Mouse (Mus musculus) mouse embryonic stem cell (cell line): Measurements from ENCODE around the gene Golga2.

Source experiments
- in situ Hi-C, 2 experiments: fragments of 300-500 bp; cut with MboI; formaldehyde crosslinking; loops; 1 replicate in 1 of 2; 3 replicates in 1 of 2; pipeline ENCODE4 v1.14.3; 2019 to 2020; ENCODE audit warnings: low sequenced_read_pairs in 2 of 2, low pct_unique_long_range_greater_than_20kb in 1 of 2, mixed read lengths in 1 of 2; ENCODE audit not compliant: unreplicated experiment in 1 of 2

Golga2 gene

DNA sequence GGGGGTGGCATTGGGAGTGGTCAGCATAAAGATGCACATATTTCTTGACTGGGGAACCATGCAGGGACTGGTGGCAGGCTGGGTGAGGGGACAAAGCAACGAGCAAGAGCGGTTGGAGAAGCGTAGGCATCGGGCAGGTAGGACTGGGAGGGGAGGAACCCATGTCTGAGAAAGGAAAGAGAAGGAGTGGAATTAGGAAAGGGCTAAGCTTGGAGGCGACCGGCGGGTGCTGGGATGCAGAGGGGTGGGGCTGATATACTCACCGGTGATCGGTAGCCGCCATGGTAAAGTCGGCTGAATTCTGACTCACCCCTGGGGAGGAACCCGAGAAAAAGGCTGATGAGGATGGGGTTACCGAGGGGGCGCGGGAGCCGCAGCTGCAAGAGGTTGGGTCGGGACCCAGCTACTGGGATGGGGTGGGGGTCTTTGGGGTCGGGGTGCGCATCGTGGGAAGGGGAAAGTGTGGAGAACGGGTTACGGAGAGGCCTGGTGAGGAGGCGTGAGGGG, at the start of gene Golga2:
Gene Golga2 (plus strand): TSS at position 51 of the 507 bp plus-strand sequence.
- in situ Hi-C loops: loop anchor here in 1 of 2 experiments (10.0 kb wide), 1 partner anchor 153 kb away; no protein-coding TSS in a partner anchor

DNA sequence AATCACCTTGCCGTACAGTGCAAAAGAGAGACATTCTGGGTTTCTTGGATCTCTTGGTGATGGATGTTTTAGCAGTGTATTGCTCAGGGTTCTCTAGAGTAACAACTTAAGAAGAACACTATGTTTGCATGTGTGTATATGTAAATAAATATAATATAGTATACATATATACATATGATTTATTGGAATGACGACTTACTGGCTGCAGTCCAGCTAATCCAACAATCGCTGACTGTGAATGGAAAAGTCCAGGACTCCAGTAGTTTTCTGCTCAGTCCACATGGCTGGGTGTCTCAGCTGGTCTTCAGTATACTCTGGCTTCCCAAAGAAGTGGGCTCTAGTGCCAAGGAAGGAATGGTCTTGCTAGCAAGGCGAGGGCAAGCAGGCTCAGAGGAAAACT, 49.6 kb upstream of the Golga2 start:
- in situ Hi-C loops: no loop called here

DNA sequence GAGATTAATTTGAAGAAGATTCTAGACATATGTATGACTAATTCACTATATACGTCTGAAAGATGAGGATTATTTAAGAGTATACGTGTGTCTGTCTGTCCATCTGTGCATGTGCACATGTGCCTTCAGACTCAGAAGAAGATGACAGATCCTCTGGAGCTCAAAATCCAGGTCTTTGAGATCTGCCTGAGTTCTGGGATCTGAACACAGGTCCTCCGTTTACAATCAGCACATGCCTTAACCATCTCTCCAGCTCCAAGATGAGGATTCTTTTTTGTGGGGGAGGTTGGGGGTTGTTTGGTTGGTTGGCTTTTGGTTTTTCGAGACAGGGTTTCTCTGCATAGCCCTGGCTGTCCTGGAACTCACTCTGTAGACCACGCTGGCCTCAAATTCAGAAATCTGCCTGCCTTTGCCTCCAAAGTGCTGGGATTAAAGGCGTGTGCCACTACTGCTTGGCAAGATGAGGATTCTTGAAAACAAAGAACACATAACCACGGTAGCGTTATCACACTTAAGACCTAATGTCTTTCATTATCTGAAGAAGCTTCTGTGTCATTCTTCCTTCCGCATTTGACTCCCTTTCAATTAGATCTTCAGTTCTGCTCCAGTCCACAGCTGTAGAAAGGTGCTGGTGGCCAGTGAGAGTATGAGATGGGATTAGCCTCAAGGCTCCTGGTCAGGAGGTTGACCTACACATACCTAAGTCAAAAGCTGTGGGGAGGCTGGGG, 48.3 kb upstream of the Golga2 start:
- in situ Hi-C loops: no loop called here

DNA sequence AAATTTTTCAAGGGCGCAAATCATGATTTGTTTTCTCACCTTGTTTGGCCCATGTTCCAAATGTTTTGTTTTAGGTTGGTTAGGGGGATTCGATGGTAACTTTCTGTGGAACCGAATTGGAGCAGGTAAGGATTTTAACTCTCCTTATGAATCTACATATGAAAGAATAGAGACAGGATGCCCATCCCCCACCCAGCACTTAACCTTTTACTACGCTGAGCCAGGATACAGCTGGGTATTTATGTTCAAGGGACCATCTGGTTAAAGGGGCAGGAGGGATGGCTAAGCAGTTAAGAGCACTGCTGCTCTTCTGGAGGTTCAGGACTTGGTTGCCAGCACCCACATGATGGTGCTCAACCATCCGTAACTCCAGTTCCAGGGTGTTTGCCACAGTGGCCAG, 46.6 kb upstream of the Golga2 start:
- in situ Hi-C loops: no loop called here

DNA sequence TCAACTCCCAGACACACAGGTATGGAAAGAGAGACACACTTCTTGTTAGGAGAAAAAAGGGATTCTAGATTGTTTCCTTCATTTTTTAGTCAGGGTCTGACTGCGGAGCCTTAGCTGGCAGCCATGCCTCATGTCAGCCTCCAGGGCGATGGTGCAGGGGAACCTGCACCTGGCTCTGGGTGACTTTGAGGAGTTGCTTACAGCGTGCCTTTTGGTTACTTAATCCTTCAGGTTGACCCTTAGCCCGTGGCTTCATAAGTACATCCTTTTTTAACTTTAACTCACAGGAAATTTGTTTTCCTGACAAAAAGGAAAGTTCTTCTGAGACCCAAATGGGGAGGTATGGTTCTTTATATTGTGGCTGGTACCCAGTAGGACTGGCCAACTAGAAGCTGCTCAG, 44.2 kb upstream of the Golga2 start:
- in situ Hi-C loops: no loop called here

DNA sequence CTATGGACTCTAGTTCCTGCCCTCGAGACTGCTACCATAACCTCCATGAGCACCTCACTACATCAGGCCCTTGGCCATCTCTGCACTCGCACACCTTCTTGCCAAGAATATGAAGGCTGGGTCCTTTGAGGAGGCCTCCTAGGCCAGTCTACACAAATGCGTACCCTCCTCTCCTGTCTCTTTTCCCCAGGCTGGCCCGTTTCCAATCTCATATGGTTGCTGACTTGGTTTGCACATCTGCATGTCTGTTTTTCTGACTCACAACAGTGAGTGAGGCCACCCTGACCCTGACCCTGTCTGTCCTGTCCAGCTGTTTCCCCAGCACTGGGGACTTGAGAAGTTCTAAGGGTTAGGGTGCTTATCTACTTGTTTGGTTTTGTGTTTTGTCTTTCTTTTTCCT, 40.4 kb upstream of the Golga2 start:
- in situ Hi-C loops: no loop called here

DNA sequence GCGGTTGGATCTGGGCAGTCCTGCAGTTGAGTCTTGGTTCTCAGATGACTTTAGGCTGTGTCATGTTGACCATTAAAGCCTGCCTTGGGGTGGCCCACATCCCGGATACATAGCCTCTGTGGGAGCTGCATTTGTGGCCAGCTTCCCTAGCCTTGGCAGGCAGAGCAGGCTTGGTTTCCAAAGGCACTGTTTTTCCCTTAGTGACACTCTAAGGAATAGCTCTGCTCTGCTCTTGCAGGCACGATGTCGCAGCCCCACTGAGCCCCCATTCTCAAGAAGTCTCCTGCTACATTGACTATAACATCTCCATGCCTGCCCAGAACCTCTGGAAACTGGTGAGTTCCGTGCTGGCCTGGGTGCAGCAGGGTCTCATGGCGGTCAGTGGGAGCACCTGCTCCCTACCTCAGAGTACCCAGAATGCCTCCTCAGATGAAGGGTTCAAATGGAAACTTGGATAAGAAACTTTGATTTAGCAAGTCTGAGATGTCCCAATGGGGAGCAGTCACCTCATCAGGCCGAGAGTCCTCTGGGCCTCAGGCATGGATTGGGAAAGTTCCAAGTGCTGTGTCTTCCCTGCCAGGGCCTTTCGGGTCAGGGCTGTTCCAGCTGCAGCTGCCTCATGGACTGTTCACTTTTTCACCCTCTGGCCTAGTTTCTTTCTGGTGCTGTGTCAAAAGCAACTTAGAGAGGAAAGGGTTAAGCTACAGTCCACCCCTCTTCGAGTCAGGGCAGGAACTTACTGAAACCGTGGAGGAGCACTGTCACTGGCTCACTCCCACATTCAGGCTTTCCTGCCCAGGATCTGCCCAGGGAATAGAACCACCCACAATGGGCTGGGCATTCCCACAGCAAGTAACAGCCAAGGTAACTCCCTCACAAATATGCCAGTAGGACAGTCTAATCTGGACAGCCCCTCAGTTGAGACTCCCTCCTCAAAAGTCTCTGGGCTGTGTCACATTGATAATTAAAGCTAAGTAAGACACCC, 38.5 kb upstream of the Golga2 start:
- in situ Hi-C loops: no loop called here

DNA sequence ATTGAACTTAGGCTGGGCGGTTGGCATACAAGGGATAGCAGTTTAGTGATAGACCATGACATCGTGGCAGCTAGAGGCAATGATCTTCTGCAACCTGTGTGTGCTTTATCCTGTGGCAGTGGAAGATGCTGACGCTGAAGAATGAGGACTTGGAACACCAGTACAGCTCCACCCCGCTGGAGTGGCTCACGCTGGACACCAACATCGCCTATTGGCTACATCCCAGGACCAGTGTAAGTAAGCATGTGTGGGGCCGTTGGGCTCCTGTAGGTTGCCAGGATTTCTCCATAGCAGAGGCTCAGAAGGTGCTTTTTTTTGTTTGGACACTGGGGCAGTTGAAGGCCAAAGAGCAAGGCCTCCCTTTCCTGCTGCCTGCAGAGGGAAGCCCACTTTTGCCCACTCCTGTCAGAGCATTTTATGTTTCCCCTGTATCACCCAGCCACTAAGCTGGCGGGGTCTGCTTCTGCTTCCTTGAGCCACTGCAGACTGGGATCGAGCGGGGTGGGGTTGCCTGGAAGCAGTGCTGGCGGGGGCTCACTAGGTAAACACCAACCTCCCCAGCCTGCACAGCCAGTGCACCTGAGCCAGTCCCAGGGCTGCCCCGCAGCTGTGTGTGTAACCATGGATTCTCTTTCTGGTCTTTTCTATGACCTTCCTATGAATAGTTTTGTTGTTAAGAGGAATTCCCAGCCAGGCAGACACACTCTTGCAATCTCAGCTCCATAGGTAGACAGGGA, 35.2 kb upstream of the Golga2 start:
- in situ Hi-C loops: no loop called here

DNA sequence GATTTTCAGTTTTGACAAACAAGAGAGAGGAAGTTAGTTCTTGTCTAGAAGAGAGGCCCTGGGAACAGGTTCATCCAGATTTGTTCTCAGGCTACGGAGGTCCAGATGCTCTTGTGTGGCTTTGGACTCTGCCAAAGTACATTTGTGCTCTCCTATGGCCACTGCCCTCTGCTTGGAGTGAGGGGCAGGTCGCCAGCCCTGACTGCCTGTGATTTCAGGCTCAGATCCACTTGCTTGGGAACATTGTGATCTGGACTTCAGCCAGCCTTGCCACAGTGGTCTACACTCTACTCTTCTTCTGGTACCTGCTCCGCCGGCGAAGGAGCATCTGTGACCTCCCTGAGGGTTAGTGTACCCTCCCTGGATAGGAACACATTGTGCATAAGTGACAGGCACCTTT, 34.5 kb upstream of the Golga2 start:
- in situ Hi-C loops: no loop called here

DNA sequence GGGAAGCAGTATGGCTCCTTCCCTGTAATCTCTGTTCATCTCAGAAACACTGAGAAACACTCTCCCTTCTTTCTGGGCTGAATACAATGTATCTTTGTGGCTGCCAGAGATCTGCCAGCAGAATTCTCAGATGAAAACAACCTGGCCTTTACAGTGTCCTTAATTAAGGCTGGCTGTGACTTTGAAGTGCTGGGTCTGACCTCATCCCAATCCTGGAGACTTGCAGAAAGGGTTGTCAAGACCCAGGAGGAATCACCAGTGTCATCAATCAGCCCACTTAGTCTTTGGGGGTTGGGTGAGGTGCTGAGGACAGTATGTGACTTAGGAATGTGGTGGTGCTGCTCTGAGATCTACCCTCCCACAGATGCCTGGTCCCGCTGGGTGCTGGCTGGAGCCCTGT, 33.8 kb upstream of the Golga2 start:
- in situ Hi-C loops: no loop called here

DNA sequence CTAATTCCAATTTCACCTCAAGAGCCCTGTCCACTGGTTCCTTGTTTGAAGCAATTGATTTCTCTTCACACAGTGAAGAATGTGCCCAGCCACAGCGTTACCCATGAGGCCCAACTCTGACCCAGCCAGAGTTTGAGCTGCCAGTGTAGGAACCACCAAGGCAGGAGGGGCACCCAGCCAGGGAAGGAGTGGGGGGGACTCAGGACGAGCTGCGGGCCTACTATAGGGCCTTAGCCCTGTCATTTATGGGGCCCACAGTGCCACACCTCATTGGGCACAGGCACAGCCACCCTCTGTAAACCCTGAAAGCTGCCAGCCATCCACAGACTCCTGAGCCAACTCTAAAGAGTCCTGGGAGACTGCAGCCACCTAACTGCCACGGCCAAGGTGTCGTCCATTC, 32.6 kb upstream of the Golga2 start:
- in situ Hi-C loops: no loop called here

DNA sequence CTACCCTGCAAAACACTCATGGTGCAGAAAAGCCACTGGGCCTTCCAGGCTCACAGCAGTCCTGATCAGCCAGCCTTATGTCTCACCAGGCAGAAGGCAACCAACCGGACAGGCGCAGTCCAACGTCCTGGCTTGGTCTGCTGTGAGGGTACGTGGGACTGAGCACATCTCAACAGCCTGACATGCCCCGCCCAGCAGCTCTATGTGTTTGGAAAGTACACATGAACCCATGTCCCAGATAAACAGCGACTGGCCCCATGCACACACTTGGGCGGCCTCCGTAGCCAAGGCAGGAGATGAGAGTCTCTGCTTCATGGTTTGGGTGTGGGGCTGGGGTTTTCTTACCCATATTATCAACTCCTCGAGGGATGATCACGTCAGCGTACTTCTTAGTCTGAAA, 30.9 kb upstream of the Golga2 start:
- in situ Hi-C loops: no loop called here

DNA sequence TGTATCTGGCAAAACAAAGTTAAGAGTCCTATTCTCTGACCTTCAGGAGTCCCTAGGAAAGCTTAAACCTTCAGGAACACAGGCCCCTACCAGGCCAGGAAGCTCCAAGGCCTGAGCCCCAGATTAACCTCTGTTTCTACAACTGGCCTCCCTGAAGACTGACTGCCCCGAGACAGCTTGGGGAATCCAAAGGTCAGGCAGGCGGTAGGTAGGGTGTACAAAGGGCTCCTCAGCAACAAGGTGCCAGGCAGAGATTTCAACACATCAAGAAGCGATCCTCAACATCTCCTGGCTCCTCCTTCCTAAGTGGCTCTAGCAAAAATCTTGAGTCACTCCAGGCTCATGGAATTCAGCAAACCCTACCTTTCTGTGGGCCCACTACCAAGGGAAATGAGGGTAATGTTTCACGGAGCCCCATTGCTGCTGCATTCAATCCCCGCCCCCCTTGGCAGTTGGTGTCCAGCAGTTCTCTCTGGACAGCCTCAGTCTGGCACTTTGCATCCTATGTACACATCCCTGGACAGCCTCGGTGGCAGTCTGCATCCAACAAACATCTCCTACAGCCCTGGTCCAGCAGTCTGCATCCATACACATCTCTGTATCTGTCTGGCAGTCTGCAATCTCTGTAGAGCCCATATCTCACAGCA, 28.2 kb upstream of the Golga2 start:
- in situ Hi-C loops: no loop called here

DNA sequence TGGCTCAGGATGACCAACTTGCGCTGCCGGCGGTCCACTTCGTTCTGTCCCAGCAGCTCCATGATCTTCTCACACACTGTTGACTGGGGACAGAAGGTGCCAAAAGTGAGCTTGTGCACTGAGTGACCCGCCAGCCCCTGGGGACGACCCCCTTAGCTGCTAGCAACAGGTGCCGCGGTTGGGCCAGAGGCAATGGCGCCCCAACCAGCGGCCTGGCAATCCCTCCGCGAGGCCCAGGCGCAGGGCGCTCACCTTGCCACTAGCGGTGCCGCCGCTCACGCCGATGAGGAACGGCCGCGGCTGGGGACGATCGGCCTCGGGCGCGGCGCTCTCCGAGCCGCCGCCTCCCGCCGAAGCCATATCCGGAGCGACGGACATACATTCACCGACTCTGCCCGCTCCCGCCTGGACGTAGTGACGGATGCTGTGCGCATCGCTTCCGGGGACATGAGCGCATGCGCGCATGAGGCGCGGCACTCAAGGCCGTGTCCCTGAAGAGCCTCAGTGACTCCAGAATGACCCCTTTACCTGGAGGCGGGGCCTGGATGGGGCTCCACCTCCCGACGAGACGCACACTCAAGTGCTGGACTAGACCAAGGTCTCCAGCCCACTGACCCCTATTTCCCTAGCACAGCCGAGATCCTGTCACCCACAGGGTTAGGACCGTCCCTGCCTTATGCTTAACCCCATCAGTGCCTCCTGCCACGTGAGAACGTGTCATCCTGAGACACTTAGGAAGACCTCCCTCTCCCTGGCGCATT, 27.3 kb upstream of the Golga2 start, which contains the start of gene Uck1:
Gene Uck1 (minus strand): TSS at position 503 of the 761 bp plus-strand sequence.
- in situ Hi-C loops: no loop called here

DNA sequence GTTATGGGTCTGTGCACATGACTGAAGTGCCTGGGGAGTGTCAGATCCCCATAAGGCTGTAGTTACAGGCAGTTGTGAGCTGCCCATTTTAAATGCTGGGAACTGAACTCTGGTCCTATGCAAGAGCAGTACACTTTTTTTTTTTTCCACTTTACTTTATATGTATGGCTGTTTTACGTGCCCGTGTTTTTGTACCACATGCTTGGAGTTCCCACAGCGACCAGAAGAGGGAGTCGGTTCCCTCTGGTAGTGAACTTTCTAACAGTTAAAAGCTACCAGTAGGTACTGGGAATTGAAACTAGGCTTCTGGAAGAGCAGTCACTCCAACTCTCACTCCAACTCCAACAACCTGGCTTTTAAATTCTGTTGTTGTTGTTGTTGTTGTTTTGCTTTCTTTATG, 26.5 kb upstream of the Golga2 start:
- in situ Hi-C loops: no loop called here

DNA sequence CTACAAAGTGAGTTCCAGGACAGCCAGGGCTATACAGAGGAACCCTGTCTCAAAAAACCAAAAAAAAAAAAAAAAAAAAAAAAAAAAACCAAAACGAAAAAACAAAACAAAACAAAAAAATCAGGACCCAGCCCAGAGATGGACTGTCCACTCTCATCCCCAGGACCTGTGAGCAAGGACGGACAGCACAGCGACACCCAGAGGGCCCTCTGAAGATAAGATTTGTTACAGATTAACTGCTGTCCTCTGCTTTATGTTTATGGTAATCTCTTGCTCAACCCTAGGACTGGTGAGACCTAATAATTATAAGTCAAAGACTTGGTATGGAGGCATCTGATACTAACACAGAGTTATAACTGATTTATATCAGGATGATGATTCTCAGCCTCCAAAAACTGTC, 11.4 kb upstream of the Golga2 start:
- in situ Hi-C loops: no loop called here

DNA sequence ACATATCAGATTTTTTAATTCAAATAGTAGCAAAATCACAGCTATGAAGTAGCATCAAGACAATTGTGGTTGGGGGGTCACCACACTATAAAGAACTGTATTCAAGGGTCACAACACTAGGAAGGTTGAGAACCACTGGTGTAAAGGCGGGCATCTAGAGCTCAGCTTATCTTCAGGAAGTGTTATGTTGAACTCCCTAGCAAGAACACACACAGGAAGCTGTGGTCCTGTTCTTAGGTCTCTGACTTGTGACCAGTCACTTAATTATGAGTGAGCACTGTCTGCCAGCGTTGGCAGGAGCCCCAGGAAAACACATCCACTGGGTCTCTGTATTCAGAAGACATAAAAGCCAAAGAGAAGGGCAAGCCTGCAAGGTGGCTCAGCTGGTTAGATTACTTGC, 4.9 kb upstream of the Golga2 start:
- in situ Hi-C loops: loop anchor here in 1 of 2 experiments (10.0 kb wide), 1 partner anchor 147 kb away; no protein-coding TSS in a partner anchor
